Mouse (Mus musculus) bone marrow, adult 2 months (tissue): ENCODE measurements at regions not wholly inside any gene's neighbourhood (a gene's known extent, or its start where the extent isn't known, plus 50 kb on each side); places are given as distances from the start of the nearest gene placed in this dataset.

Experiments used
- H3K27ac ChIP-seq: fragments of 200-500 bp; 2 replicates; pipeline ENCODE4 v1.5.1; 2012; ENCODE audit warnings: low read depth, mild to moderate bottlenecking, control low read depth, inconsistent platforms, low read length; ENCODE audit not compliant: control insufficient read depth, poor library complexity, insufficient read depth
- H3K4me1 ChIP-seq: fragments of 200-500 bp; 2 replicates; pipeline ENCODE4 v1.6.1; 2011; ENCODE audit warnings: low read length; ENCODE audit not compliant: control insufficient read depth, insufficient read depth
- H3K4me3 ChIP-seq: fragments of 200-500 bp; replicated peaks from 2 replicates; pipeline ENCODE3; 2011; ENCODE audit warnings: mild to moderate bottlenecking, low read depth, low read length, control low read depth; ENCODE audit not compliant: control insufficient read depth
- CTCF ChIP-seq: fragments of 200-500 bp; IDR thresholded peaks from 2 replicates; pipeline ENCODE4 v1.5.1; 2011; ENCODE audit warnings: low read length, control low read depth; ENCODE audit not compliant: control insufficient read depth, insufficient read depth
- POLR2A ChIP-seq: fragments of 200-500 bp; IDR thresholded peaks from 2 replicates; pipeline ENCODE4 v1.6.1; 2011; ENCODE audit warnings: low read depth, mild to moderate bottlenecking, control low read depth, low read length, borderline replicate concordance; ENCODE audit not compliant: control insufficient read depth
- WGBS: fragments of 180-500 bp; shearing (Covaris S2); methylation state at CpG from one replicate; pipeline ENCODE4 v1.1.7; 2018; 5-methylcytosine and 5-hydroxymethylcytosine counted together

GRCm38 (mm10) chr6:127207308-127207707 lies 55.3 kb upstream of the Ccnd2 start:
- TF ChIP-seq POLR2A (no peak), CTCF (no peak)
- Histone ChIP-seq H3K4me3 (no peak overlapping the region), H3K27ac (no peak overlapping the region), H3K4me1 (no peaks in the 10 kb centered on the region)
- WGBS = 71% methylated on average over 5 of the region's 5 CpGs

- Histone ChIP-seq H3K4me1 (no peaks in the 10 kb centered on the region), H3K4me3 (no peak overlapping the region), H3K27ac (no peak overlapping the region)
- no peak for TF ChIP-seq POLR2A
- no peak for TF ChIP-seq CTCF
- WGBS = 64% methylated on average over 3 of the region's 3 CpGs
Measured at GRCm38 (mm10) chr6:127213355-127213754, 61.4 kb upstream of the Ccnd2 start.

GRCm38 (mm10) chr6:127215915-127216314 lies 63.9 kb upstream of the Ccnd2 start:
- no peaks in the 10 kb centered on the region for H3K4me1 ChIP-seq
- TF ChIP-seq CTCF (no peak), POLR2A (no peak)
- H3K4me3 ChIP-seq = no peak overlapping the region
- no peak overlapping the region for H3K27ac ChIP-seq
- 61% methylated on average over 4 of the region's 4 CpGs for WGBS

- WGBS = 83% methylated on average over 17 of the region's 17 CpGs
- no peak overlapping the region for H3K27ac ChIP-seq
- H3K4me3 ChIP-seq = no peak overlapping the region
- TF ChIP-seq POLR2A (no peak), CTCF (no peak)
- H3K4me1 ChIP-seq = no peaks in the 10 kb centered on the region
Measured at GRCm38 (mm10) chr6:127218634-127219445, 66.8 kb upstream of the Ccnd2 start.

- Histone ChIP-seq H3K27ac (no peak overlapping the region), H3K4me1 (no peaks in the 10 kb centered on the region), H3K4me3 (no peak overlapping the region)
- 66% methylated on average over 7 of the region's 7 CpGs for WGBS
- no peak for TF ChIP-seq POLR2A
- no peak for TF ChIP-seq CTCF
Measured at GRCm38 (mm10) chr6:127219446-127219802, 67.4 kb upstream of the Ccnd2 start.

- no peak overlapping the region for H3K27ac ChIP-seq
- no peak for TF ChIP-seq POLR2A
- no peak for TF ChIP-seq CTCF
- no peaks in the 10 kb centered on the region for H3K4me1 ChIP-seq
- H3K4me3 ChIP-seq = no peak overlapping the region
- 81% methylated on average over 5 of the region's 5 CpGs for WGBS
Measured at GRCm38 (mm10) chr6:127226242-127226983, 74.4 kb upstream of the Ccnd2 start.

GRCm38 (mm10) chr6:127236510-127237109 lies 84.6 kb upstream of the Ccnd2 start:
- no peak for TF ChIP-seq POLR2A
- no peak for TF ChIP-seq CTCF
- 38% methylated on average over 4 of the region's 4 CpGs for WGBS
- Histone ChIP-seq H3K4me3 (no peak overlapping the region), H3K4me1 (peaks cover 5% of the 10 kb centered on the region; the same call in 1 of the 2 replicates), H3K27ac (no peak overlapping the region)

GRCm38 (mm10) chr6:127237168-127237567 lies 85.2 kb upstream of the Ccnd2 start:
- H3K27ac ChIP-seq = no peak overlapping the region
- peaks cover 5% of the 10 kb centered on the region; the same call in 1 of the 2 replicates for H3K4me1 ChIP-seq
- no peak overlapping the region for H3K4me3 ChIP-seq
- 85% methylated on average over 12 of the region's 12 CpGs for WGBS
- TF ChIP-seq POLR2A (no peak), CTCF (no peak)
